Mouse (Mus musculus): Measurements from ENCODE around the gene Glrp1. TPM values are rescaled to one million over a fixed set of nuclear protein-coding genes. Genes with fewer than 3 reads are reported as not detected.

Gene Glrp1
- polyA plus RNA-seq, 1 experiment from 2014 or later: not detected

DNA sequence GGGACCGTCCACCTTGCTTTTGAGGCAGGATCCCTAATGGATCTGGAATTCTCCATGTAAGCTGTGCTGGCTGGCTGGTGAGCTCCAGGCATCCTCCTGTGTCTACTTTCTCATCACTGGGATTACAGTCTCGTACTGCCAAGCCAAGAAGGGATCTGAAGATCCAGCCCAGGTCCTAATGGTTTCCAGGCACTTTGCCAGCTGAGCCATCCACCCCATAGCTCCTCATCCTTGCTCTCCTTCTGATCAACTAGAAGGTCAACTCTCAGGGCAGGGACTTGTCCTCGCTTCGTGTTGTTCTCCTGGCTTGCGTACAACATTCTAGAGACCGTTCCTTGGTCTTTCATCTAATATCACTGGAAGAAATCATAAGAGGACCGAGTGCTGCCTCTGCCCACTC, 29.4 kb upstream of the Glrp1 start:
- Histone ChIP-seq H3K27ac (ENCODE audit: low read depth, low read length) (no peak overlapping the region), H3K9me3 (ENCODE audit: control insufficient read depth, low read length) (no peaks in the 10 kb centered on the region), H3K27me3 (ENCODE audit: control insufficient read depth, insufficient read depth, low read length) (no peaks in the 10 kb centered on the region), H3K4me1 (ENCODE audit: control insufficient read depth, insufficient read depth, low read length) (no peaks in the 10 kb centered on the region), H3K36me3 (ENCODE audit: control insufficient read depth, insufficient read depth, low read length) (no peaks in the 10 kb centered on the region), H3K4me2 (ENCODE audit: low read depth, low read length) (no peak overlapping the region), H3K4me3 (ENCODE audit: low read depth, low read length) (no peak overlapping the region), H3K9ac (replicated peaks; ENCODE audit: low read depth, low read length) (no peak overlapping the region)
- ATAC-seq (ENCODE audit: low read depth): no peak
- whole genome bisulfite sequencing: 84% methylated on average over 6 of the region's 7 CpGs

DNA sequence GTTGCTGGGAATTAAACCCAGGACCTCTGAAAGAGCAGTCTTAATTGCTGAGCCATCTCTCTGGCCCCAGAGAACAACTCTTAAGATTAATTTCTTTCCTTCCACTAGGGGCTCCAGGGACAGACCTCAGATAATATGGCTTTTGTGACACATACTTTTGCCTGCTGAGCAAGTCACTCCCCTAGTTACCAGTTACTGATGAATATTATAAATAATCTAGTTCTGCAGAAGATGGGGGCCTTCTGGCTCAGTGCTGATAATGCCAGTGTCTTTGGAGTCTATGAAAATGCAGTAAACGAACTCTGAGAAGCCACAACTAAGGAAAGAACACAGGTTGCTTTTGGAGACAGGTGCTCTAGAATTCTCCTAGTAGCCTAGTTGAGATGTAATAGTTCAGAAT, 26.4 kb upstream of the Glrp1 start:
- Histone ChIP-seq H3K36me3 (ENCODE audit: control insufficient read depth, insufficient read depth, low read length) (no peaks in the 10 kb centered on the region), H3K4me2 (ENCODE audit: low read depth, low read length) (no peak overlapping the region), H3K27me3 (ENCODE audit: control insufficient read depth, insufficient read depth, low read length) (no peaks in the 10 kb centered on the region), H3K4me3 (ENCODE audit: low read depth, low read length) (no peak overlapping the region), H3K9me3 (ENCODE audit: control insufficient read depth, low read length) (no peaks in the 10 kb centered on the region), H3K9ac (replicated peaks; ENCODE audit: low read depth, low read length) (no peak overlapping the region), H3K4me1 (ENCODE audit: control insufficient read depth, insufficient read depth, low read length) (no peaks in the 10 kb centered on the region), H3K27ac (ENCODE audit: low read depth, low read length) (no peak overlapping the region)
- WGBS: 82% methylated on average over 1 of the region's 1 CpGs
- no peak for ATAC-seq (ENCODE audit: low read depth)

DNA sequence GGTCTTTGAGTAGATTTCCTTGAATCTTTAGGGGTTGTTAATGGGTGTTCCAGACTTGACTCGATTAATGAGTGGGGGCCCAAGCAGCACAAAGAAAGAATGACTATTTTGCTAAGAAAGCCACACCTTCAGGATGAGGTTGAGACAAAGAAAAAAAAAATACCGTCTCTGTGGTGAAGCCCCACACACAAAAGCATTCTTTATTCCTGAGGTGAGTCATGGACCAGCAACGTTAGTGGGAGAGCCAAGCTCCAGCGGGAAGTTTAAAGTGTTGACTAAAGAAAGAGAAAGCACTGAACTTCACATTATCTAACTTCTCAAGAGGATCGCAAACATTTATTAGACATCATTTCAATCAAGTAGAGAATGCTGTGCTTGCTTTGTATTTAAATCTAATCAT, 24.2 kb upstream of the Glrp1 start:
- Histone ChIP-seq H3K36me3 (ENCODE audit: control insufficient read depth, insufficient read depth, low read length) (no peaks in the 10 kb centered on the region), H3K27me3 (ENCODE audit: control insufficient read depth, insufficient read depth, low read length) (no peaks in the 10 kb centered on the region), H3K4me2 (ENCODE audit: low read depth, low read length) (no peak overlapping the region), H3K4me1 (ENCODE audit: control insufficient read depth, insufficient read depth, low read length) (no peaks in the 10 kb centered on the region), H3K9me3 (ENCODE audit: control insufficient read depth, low read length) (no peaks in the 10 kb centered on the region), H3K27ac (ENCODE audit: low read depth, low read length) (no peak overlapping the region), H3K4me3 (ENCODE audit: low read depth, low read length) (no peak overlapping the region), H3K9ac (replicated peaks; ENCODE audit: low read depth, low read length) (no peak overlapping the region)
- ATAC-seq (ENCODE audit: low read depth): no peak
- 74% methylated on average over 5 of the region's 5 CpGs for WGBS

DNA sequence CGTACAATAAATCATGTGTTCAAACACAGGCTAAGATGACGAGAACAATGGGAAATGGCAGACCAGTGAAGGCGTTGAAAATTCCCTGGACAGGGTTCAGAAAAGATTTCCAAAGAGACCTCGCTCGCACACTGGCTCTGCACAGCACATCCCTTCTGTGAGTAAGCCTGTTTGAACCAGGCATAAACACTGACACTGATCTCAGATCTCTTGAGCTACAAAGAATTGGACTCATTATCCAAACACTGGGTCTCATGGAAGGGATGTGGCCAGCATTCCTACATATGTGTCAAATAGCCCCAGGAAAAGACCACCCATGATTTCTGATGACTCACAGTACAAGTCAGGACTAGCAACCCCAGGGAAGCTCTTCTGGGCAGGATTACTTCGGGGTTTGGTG, 16.3 kb upstream of the Glrp1 start:
- WGBS: 40% methylated on average over 6 of the region's 6 CpGs
- ATAC-seq (ENCODE audit: low read depth): no peak

DNA sequence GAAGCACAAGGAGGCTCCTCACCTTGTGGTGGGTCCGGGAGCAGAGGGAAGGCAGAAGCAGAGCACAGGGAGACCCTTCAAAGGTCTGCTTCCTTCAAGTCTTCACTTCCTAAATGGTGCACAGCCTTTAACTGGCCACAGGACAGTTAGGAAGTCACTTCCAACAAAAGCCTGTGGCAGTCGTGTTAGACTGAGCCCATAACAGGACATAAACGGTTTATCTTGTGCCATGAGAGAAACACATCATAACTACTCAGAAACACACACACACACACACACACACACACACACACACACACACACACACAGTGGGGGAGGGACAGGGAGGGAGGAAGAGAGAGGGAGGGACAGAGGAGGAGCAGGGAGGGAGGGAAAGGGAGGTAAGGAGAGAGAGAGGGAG, 15.8 kb upstream of the Glrp1 start:
- ATAC-seq (ENCODE audit: low read depth): no peak
- Histone ChIP-seq H3K4me1 (ENCODE audit: control insufficient read depth, insufficient read depth, low read length) (no peaks in the 10 kb centered on the region), H3K27ac (ENCODE audit: low read depth, low read length) (no peak overlapping the region), H3K4me3 (ENCODE audit: low read depth, low read length) (no peak overlapping the region), H3K36me3 (ENCODE audit: control insufficient read depth, insufficient read depth, low read length) (no peaks in the 10 kb centered on the region), H3K27me3 (ENCODE audit: control insufficient read depth, insufficient read depth, low read length) (no peaks in the 10 kb centered on the region), H3K4me2 (ENCODE audit: low read depth, low read length) (no peak overlapping the region), H3K9me3 (ENCODE audit: control insufficient read depth, low read length) (no peaks in the 10 kb centered on the region), H3K9ac (replicated peaks; ENCODE audit: low read depth, low read length) (no peak overlapping the region)
- WGBS: 66% methylated on average over 3 of the region's 3 CpGs

More for the DNA sequence above, 16.3 kb upstream of the Glrp1 start:
- Histone ChIP-seq H3K9me3 (ENCODE audit: control insufficient read depth, low read length) (no peaks in the 10 kb centered on the region), H3K27me3 (ENCODE audit: control insufficient read depth, insufficient read depth, low read length) (no peaks in the 10 kb centered on the region), H3K4me1 (ENCODE audit: control insufficient read depth, insufficient read depth, low read length) (no peaks in the 10 kb centered on the region), H3K9ac (replicated peaks; ENCODE audit: low read depth, low read length) (no peak overlapping the region), H3K4me3 (ENCODE audit: low read depth, low read length) (no peak overlapping the region), H3K27ac (ENCODE audit: low read depth, low read length) (no peak overlapping the region), H3K4me2 (ENCODE audit: low read depth, low read length) (no peak overlapping the region), H3K36me3 (ENCODE audit: control insufficient read depth, insufficient read depth, low read length) (no peaks in the 10 kb centered on the region)

DNA sequence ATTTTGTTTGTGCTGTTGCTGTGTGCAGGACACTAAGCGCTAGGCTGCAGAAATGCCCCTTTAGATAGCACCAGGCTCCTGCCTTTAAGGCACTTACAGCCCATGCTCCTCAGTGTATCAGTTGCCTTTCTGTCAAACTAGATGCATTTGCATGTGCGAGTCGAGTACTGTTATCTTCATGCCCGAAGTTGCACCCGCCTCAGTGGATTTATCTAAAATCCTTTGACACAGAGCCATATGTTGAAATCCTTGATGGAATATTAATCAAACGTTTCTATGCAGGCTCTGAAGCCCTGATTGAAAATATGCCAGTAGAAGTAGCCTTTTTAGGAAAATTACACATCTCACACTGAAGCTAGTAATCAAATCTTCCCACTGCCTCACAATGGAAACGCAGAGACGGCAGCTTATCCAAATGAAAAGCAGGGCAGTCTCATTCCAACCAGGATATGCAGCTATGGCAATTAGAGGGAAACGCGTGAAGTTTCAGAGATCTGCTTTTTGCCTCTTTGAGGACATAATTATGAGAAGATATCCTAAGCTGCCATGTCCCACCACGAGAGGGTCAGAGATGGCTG, 11.4 kb upstream of the Glrp1 start:
- no peak overlapping the region for H3K9ac ChIP-seq (replicated peaks; ENCODE audit: low read depth, low read length)
- ATAC-seq (ENCODE audit: low read depth): no peak
- H3K27ac ChIP-seq (ENCODE audit: low read depth, low read length): no peak overlapping the region
- H3K4me3 ChIP-seq (ENCODE audit: low read depth, low read length): no peak overlapping the region
- H3K36me3 ChIP-seq (ENCODE audit: control insufficient read depth, insufficient read depth, low read length): no peaks in the 10 kb centered on the region
- WGBS: 86% methylated on average over 11 of the region's 11 CpGs
- no peaks in the 10 kb centered on the region for H3K27me3 ChIP-seq (ENCODE audit: control insufficient read depth, insufficient read depth, low read length)
- H3K4me1 ChIP-seq (ENCODE audit: control insufficient read depth, insufficient read depth, low read length): no peaks in the 10 kb centered on the region
- H3K4me2 ChIP-seq (ENCODE audit: low read depth, low read length): no peak overlapping the region
- H3K9me3 ChIP-seq (ENCODE audit: control insufficient read depth, low read length): no peaks in the 10 kb centered on the region

DNA sequence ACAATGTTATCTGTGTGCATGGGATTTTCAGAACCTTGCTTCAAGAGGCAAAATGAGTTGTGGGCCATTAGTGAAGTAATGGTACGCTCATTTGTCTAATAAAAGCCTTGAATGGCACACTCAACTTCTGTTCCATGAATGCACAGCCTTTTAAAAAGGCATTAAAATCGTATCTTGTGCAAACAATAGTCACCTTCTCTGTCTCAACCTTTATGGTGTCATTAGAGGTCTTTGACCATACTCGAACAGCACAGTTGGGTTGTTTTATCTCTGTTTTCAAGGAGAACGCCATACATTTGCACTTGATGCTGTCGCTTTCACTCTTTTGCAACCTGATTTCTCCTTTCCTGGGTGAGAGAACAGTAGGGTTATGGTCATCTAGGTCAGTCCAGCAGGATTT, 3.7 kb upstream of the Glrp1 start:
- no peaks in the 10 kb centered on the region for H3K9me3 ChIP-seq (ENCODE audit: control insufficient read depth, low read length)
- no peaks in the 10 kb centered on the region for H3K36me3 ChIP-seq (ENCODE audit: control insufficient read depth, insufficient read depth, low read length)
- WGBS: 29% methylated on average over 5 of the region's 5 CpGs
- H3K4me1 ChIP-seq (ENCODE audit: control insufficient read depth, insufficient read depth, low read length): 0 out of 2 replicates have a peak, but pooled peaks cover 3% of the 10 kb centered on the region
- no peak for ATAC-seq (ENCODE audit: low read depth)
- no peak overlapping the region for H3K27ac ChIP-seq (ENCODE audit: low read depth, low read length)
- H3K4me2 ChIP-seq (ENCODE audit: low read depth, low read length): no peak overlapping the region
- no peaks in the 10 kb centered on the region for H3K27me3 ChIP-seq (ENCODE audit: control insufficient read depth, insufficient read depth, low read length)
- no peak overlapping the region for H3K4me3 ChIP-seq (ENCODE audit: low read depth, low read length)
- H3K9ac ChIP-seq (replicated peaks; ENCODE audit: low read depth, low read length): no peak overlapping the region

DNA sequence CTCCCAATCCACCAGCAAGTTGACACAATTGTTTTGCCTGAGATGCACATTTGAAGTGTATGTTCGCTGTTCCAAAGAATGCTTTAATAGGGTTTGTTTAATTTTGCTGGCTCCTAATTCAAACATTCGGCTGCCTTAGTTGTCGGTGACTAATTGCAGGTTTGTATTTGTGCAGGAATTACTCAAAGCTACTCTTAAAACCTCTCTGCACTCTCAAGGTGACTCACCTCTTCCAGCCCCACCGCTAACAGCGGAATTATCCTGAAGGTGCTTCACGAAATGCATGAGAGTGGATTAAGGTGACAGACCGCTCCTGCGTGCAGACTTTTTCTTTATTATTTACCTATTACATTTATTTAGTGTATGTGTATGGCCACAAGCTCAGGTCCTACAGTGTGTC, 2.0 kb downstream of the Glrp1 start:
- no peaks in the 10 kb centered on the region for H3K27me3 ChIP-seq (ENCODE audit: control insufficient read depth, insufficient read depth, low read length)
- H3K9ac ChIP-seq (replicated peaks; ENCODE audit: low read depth, low read length): no peak overlapping the region
- WGBS: 92% methylated on average over 8 of the region's 8 CpGs
- no peak for ATAC-seq (ENCODE audit: low read depth)
- H3K36me3 ChIP-seq (ENCODE audit: control insufficient read depth, insufficient read depth, low read length): no peaks in the 10 kb centered on the region
- H3K9me3 ChIP-seq (ENCODE audit: control insufficient read depth, low read length): no peaks in the 10 kb centered on the region
- H3K4me1 ChIP-seq (ENCODE audit: control insufficient read depth, insufficient read depth, low read length): no peaks in the 10 kb centered on the region
- no peak overlapping the region for H3K27ac ChIP-seq (ENCODE audit: low read depth, low read length)
- H3K4me3 ChIP-seq (ENCODE audit: low read depth, low read length): no peak overlapping the region
- H3K4me2 ChIP-seq (ENCODE audit: low read depth, low read length): no peak overlapping the region

DNA sequence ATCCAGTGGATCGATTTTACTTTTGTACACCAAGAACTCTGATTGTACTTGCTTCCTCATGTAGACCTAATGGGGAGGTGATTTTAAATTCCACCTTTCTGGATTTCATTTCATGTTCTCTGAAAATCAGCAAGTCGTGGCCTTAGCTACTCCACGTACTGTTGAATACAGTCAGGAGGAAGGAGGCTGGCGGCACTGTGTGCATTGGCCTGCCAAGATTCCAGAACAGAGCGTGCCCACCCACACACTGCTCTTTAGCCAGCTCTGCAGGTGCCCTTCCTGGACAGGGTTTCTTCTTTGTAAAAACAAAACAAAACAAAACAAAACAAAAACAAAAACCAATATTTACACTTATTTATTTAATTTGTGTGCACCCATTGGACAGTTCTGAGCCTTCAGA, 2.7 kb downstream of the Glrp1 start:
- H3K9me3 ChIP-seq (ENCODE audit: control insufficient read depth, low read length): no peaks in the 10 kb centered on the region
- no peak for ATAC-seq (ENCODE audit: low read depth)
- H3K27me3 ChIP-seq (ENCODE audit: control insufficient read depth, insufficient read depth, low read length): no peaks in the 10 kb centered on the region
- H3K4me1 ChIP-seq (ENCODE audit: control insufficient read depth, insufficient read depth, low read length): no peaks in the 10 kb centered on the region
- WGBS: 84% methylated on average over 5 of the region's 5 CpGs
- H3K27ac ChIP-seq (ENCODE audit: low read depth, low read length): no peak overlapping the region
- no peak overlapping the region for H3K4me2 ChIP-seq (ENCODE audit: low read depth, low read length)
- H3K36me3 ChIP-seq (ENCODE audit: control insufficient read depth, insufficient read depth, low read length): no peaks in the 10 kb centered on the region
- H3K9ac ChIP-seq (replicated peaks; ENCODE audit: low read depth, low read length): no peak overlapping the region
- no peak overlapping the region for H3K4me3 ChIP-seq (ENCODE audit: low read depth, low read length)

Measured in neural tube, embryonic 14.5 days (tissue).